Mouse (Mus musculus): ENCODE results near the gene Bpifb2. TPM values are rescaled to one million over a fixed set of nuclear protein-coding genes. Genes with fewer than 3 reads are reported as not detected.
A peak's percentile ranks its signal among the peaks of the same experiment; 100 is the strongest.

Bpifb2 gene
- polyA plus RNA-seq, 1 experiment from 2014 or later = 0.11 TPM

GRCm38 (mm10) chr2:153906626-153907025 is 31.8 kb downstream of the Bpifb2 start:
- H3K27ac ChIP-seq (replicated peaks; ENCODE audit: low read depth, low read length) = no peak overlapping the region
- ATAC-seq (ENCODE audit: insufficient number of reproducible peaks, low FRiP score, low TSS enrichment, low read depth) (no peak), DNase-seq (ENCODE audit: low spot score) (no peak)
- H3K4me3 ChIP-seq (ENCODE audit: low read depth, low read length) = no peak overlapping the region
- no peak overlapping the region for H3K9ac ChIP-seq (ENCODE audit: low read length)
- H3K4me1 ChIP-seq (ENCODE audit: control insufficient read depth, insufficient read depth, low read length) = no peaks in the 10 kb centered on the region
- no peaks in the 10 kb centered on the region for H3K36me3 ChIP-seq (ENCODE audit: control insufficient read depth, insufficient read depth, low read length)
- H3K27me3 ChIP-seq (ENCODE audit: control insufficient read depth, insufficient read depth, low read length) = no peaks in the 10 kb centered on the region
- no peaks in the 10 kb centered on the region for H3K9me3 ChIP-seq (ENCODE audit: control insufficient read depth, low read length)
- WGBS = 92% methylated on average over 4 of the region's 4 CpGs
- no peak overlapping the region for H3K4me2 ChIP-seq (ENCODE audit: low read depth, severe bottlenecking)

GRCm38 (mm10) chr2:153914151-153914550 is 39.3 kb downstream of the Bpifb2 start:
- no peak overlapping the region for H3K9ac ChIP-seq (ENCODE audit: low read length)
- WGBS = 87% methylated on average over 5 of the region's 5 CpGs
- DNase-seq (ENCODE audit: low spot score) = no peak
- no peaks in the 10 kb centered on the region for H3K4me1 ChIP-seq (ENCODE audit: control insufficient read depth, insufficient read depth, low read length)
- no peak overlapping the region for H3K4me2 ChIP-seq (ENCODE audit: low read depth, severe bottlenecking)
- H3K27ac ChIP-seq (replicated peaks; ENCODE audit: low read depth, low read length) = no peak overlapping the region
- H3K9me3 ChIP-seq (ENCODE audit: control insufficient read depth, low read length) = no peaks in the 10 kb centered on the region
- H3K27me3 ChIP-seq (ENCODE audit: control insufficient read depth, insufficient read depth, low read length) = no peaks in the 10 kb centered on the region
- no peaks in the 10 kb centered on the region for H3K36me3 ChIP-seq (ENCODE audit: control insufficient read depth, insufficient read depth, low read length)
- H3K4me3 ChIP-seq (ENCODE audit: low read depth, low read length) = no peak overlapping the region
- ATAC-seq (ENCODE audit: insufficient number of reproducible peaks, low FRiP score, low TSS enrichment, low read depth) = no peak

- H3K27me3 ChIP-seq (ENCODE audit: control insufficient read depth, insufficient read depth, low read length) = no peaks in the 10 kb centered on the region
- H3K27ac ChIP-seq (replicated peaks; ENCODE audit: low read depth, low read length) = no peak within 1 kb of the TSS
- no peak within 1 kb of the TSS for H3K4me3 ChIP-seq (ENCODE audit: low read depth, low read length)
- DNase-seq (ENCODE audit: low spot score) = no peak
- H3K4me2 ChIP-seq (ENCODE audit: low read depth, severe bottlenecking) = no peak within 1 kb of the TSS
- no peak within 1 kb of the TSS for H3K9ac ChIP-seq (ENCODE audit: low read length)
- H3K9me3 ChIP-seq (ENCODE audit: control insufficient read depth, low read length) = no peaks in the 10 kb centered on the region
- no peaks in the 10 kb centered on the region for H3K36me3 ChIP-seq (ENCODE audit: control insufficient read depth, insufficient read depth, low read length)
- no peaks in the 10 kb centered on the region for H3K4me1 ChIP-seq (ENCODE audit: control insufficient read depth, insufficient read depth, low read length)
- no peak for ATAC-seq (ENCODE audit: insufficient number of reproducible peaks, low FRiP score, low TSS enrichment, low read depth)
- WGBS = 73% methylated on average over 8 of the region's 8 CpGs
Measured at GRCm38 (mm10) chr2:153917930-153918329, 43.1 kb downstream of the Bpifb2 start, which contains the start of gene Bpifb3. Gene Bpifb3 (plus strand): TSS chr2:153918230.

- DNase-seq (ENCODE audit: low spot score) (no peak), ATAC-seq (ENCODE audit: insufficient number of reproducible peaks, low FRiP score, low TSS enrichment, low read depth) (no peak)
- Histone ChIP-seq H3K27ac (replicated peaks; ENCODE audit: low read depth, low read length) (no peak overlapping the region), H3K4me3 (ENCODE audit: low read depth, low read length) (no peak overlapping the region), H3K36me3 (ENCODE audit: control insufficient read depth, insufficient read depth, low read length) (no peaks in the 10 kb centered on the region), H3K4me2 (ENCODE audit: low read depth, severe bottlenecking) (no peak overlapping the region), H3K9me3 (ENCODE audit: control insufficient read depth, low read length) (no peaks in the 10 kb centered on the region), H3K27me3 (ENCODE audit: control insufficient read depth, insufficient read depth, low read length) (no peaks in the 10 kb centered on the region), H3K9ac (ENCODE audit: low read length) (no peak overlapping the region), H3K4me1 (ENCODE audit: control insufficient read depth, insufficient read depth, low read length) (no peaks in the 10 kb centered on the region)
- 87% methylated on average over 6 of the region's 6 CpGs for WGBS
Measured at GRCm38 (mm10) chr2:153921246-153921645, 46.4 kb downstream of the Bpifb2 start.

- no peak overlapping the region for H3K27ac ChIP-seq (replicated peaks; ENCODE audit: low read depth, low read length)
- ATAC-seq (ENCODE audit: insufficient number of reproducible peaks, low FRiP score, low TSS enrichment, low read depth) = peak; percentile 44; the same call in 1 of the 2 replicates
- no peaks in the 10 kb centered on the region for H3K9me3 ChIP-seq (ENCODE audit: control insufficient read depth, low read length)
Measured at GRCm38 (mm10) chr2:153929871-153930413, 55.1 kb downstream of the Bpifb2 start.

GRCm38 (mm10) chr2:153931125-153931524 is 56.3 kb downstream of the Bpifb2 start:
- no peak overlapping the region for H3K4me2 ChIP-seq (ENCODE audit: low read depth, severe bottlenecking)
- no peaks in the 10 kb centered on the region for H3K27me3 ChIP-seq (ENCODE audit: control insufficient read depth, insufficient read depth, low read length)
- H3K4me3 ChIP-seq (ENCODE audit: low read depth, low read length) = no peak overlapping the region
- no peaks in the 10 kb centered on the region for H3K9me3 ChIP-seq (ENCODE audit: control insufficient read depth, low read length)
- no peak overlapping the region for H3K27ac ChIP-seq (replicated peaks; ENCODE audit: low read depth, low read length)
- H3K4me1 ChIP-seq (ENCODE audit: control insufficient read depth, insufficient read depth, low read length) = no peaks in the 10 kb centered on the region
- H3K36me3 ChIP-seq (ENCODE audit: control insufficient read depth, insufficient read depth, low read length) = no peaks in the 10 kb centered on the region
- no peak overlapping the region for H3K9ac ChIP-seq (ENCODE audit: low read length)
- 74% methylated on average over 6 of the region's 6 CpGs for WGBS
- DNase-seq (ENCODE audit: low spot score) (no peak), ATAC-seq (ENCODE audit: insufficient number of reproducible peaks, low FRiP score, low TSS enrichment, low read depth) (no peak)

More at GRCm38 (mm10) chr2:153929871-153930413, 55.1 kb downstream of the Bpifb2 start:
- H3K4me2 ChIP-seq (ENCODE audit: low read depth, severe bottlenecking) = no peak overlapping the region
- no peaks in the 10 kb centered on the region for H3K4me1 ChIP-seq (ENCODE audit: control insufficient read depth, insufficient read depth, low read length)
- no peaks in the 10 kb centered on the region for H3K36me3 ChIP-seq (ENCODE audit: control insufficient read depth, insufficient read depth, low read length)
- no peak overlapping the region for H3K4me3 ChIP-seq (ENCODE audit: low read depth, low read length)
- peak; percentile 78 for DNase-seq (ENCODE audit: low spot score)
- H3K9ac ChIP-seq (ENCODE audit: low read length) = no peak overlapping the region
- 49% methylated on average over 3 of the region's 3 CpGs for WGBS
- no peaks in the 10 kb centered on the region for H3K27me3 ChIP-seq (ENCODE audit: control insufficient read depth, insufficient read depth, low read length)

- H3K4me3 ChIP-seq (ENCODE audit: low read depth, low read length) = no peak overlapping the region
- no peak overlapping the region for H3K4me2 ChIP-seq (ENCODE audit: low read depth, severe bottlenecking)
- no peak overlapping the region for H3K9ac ChIP-seq (ENCODE audit: low read length)
- H3K4me1 ChIP-seq (ENCODE audit: control insufficient read depth, insufficient read depth, low read length) = no peaks in the 10 kb centered on the region
- no peak for DNase-seq (ENCODE audit: low spot score)
- no peaks in the 10 kb centered on the region for H3K36me3 ChIP-seq (ENCODE audit: control insufficient read depth, insufficient read depth, low read length)
- no peaks in the 10 kb centered on the region for H3K27me3 ChIP-seq (ENCODE audit: control insufficient read depth, insufficient read depth, low read length)
- H3K9me3 ChIP-seq (ENCODE audit: control insufficient read depth, low read length) = no peaks in the 10 kb centered on the region
- 81% methylated on average over 6 of the region's 6 CpGs for WGBS
- no peak for ATAC-seq (ENCODE audit: insufficient number of reproducible peaks, low FRiP score, low TSS enrichment, low read depth)
- H3K27ac ChIP-seq (replicated peaks; ENCODE audit: low read depth, low read length) = no peak overlapping the region
Measured at GRCm38 (mm10) chr2:153933311-153933710, 58.5 kb downstream of the Bpifb2 start.

GRCm38 (mm10) chr2:153935348-153935747 is 60.5 kb downstream of the Bpifb2 start:
- Histone ChIP-seq H3K4me2 (ENCODE audit: low read depth, severe bottlenecking) (no peak overlapping the region), H3K4me3 (ENCODE audit: low read depth, low read length) (no peak overlapping the region), H3K36me3 (ENCODE audit: control insufficient read depth, insufficient read depth, low read length) (no peaks in the 10 kb centered on the region), H3K9me3 (ENCODE audit: control insufficient read depth, low read length) (no peaks in the 10 kb centered on the region), H3K27ac (replicated peaks; ENCODE audit: low read depth, low read length) (no peak overlapping the region), H3K9ac (ENCODE audit: low read length) (no peak overlapping the region), H3K4me1 (ENCODE audit: control insufficient read depth, insufficient read depth, low read length) (no peaks in the 10 kb centered on the region), H3K27me3 (ENCODE audit: control insufficient read depth, insufficient read depth, low read length) (no peaks in the 10 kb centered on the region)
- no peak for ATAC-seq (ENCODE audit: insufficient number of reproducible peaks, low FRiP score, low TSS enrichment, low read depth)
- WGBS = 91% methylated on average over 6 of the region's 6 CpGs
- no peak for DNase-seq (ENCODE audit: low spot score)

GRCm38 (mm10) chr2:153937843-153938242 is 63.0 kb downstream of the Bpifb2 start, which contains the start of gene Bpifb4:
Gene Bpifb4 (plus strand): TSS chr2:153938212.
- no peak within 1 kb of the TSS for H3K4me2 ChIP-seq (ENCODE audit: low read depth, severe bottlenecking)
- DNase-seq (ENCODE audit: low spot score) (no peak), ATAC-seq (ENCODE audit: insufficient number of reproducible peaks, low FRiP score, low TSS enrichment, low read depth) (no peak)
- H3K36me3 ChIP-seq (ENCODE audit: control insufficient read depth, insufficient read depth, low read length) = no peaks in the 10 kb centered on the region
- no peaks in the 10 kb centered on the region for H3K9me3 ChIP-seq (ENCODE audit: control insufficient read depth, low read length)
- H3K4me1 ChIP-seq (ENCODE audit: control insufficient read depth, insufficient read depth, low read length) = no peaks in the 10 kb centered on the region
- no peak within 1 kb of the TSS for H3K9ac ChIP-seq (ENCODE audit: low read length)
- H3K27ac ChIP-seq (replicated peaks; ENCODE audit: low read depth, low read length) = no peak within 1 kb of the TSS
- H3K27me3 ChIP-seq (ENCODE audit: control insufficient read depth, insufficient read depth, low read length) = no peaks in the 10 kb centered on the region
- 89% methylated on average over 5 of the region's 5 CpGs for WGBS
- H3K4me3 ChIP-seq (ENCODE audit: low read depth, low read length) = no peak within 1 kb of the TSS

All from limb, embryonic 11.5 days (tissue).